Mouse (Mus musculus) MEL (cell line): ENCODE measurements around the gene Topbp1. TPM values are rescaled to one million over a fixed set of nuclear protein-coding genes. Genes with fewer than 3 reads are reported as not detected.

Experiments used
- DNase-seq: peaks from one replicate; pipeline ENCODE4 v3.0.0; 2011; ENCODE audit warnings: low read depth, low spot score
- H3K27ac ChIP-seq: 2 replicates; pipeline ENCODE4 v1.5.1; 2012; ENCODE audit warnings: low read depth, mild to moderate bottlenecking, control low read depth, low read length, moderate library complexity; ENCODE audit not compliant: control insufficient read depth
- H3K27me3 ChIP-seq, 2 experiments: fragments of 150-350 bp in 1 of 2; sonication (generic) in 1 of 2; 2 replicates each; pipeline ENCODE4 v1.6.1; 2012; ENCODE audit warnings: low read length in 2 of 2, mild to moderate bottlenecking in 2 of 2, improper control_type of control experiment in 1 of 2, moderate library complexity in 1 of 2; ENCODE audit not compliant: insufficient read depth in 2 of 2, control insufficient read depth in 1 of 2
- H3K36me3 ChIP-seq, 2 experiments: 2 replicates each; pipeline ENCODE4 v1.6.1; 2012 to 2014; ENCODE audit warnings: low read length in 2 of 2, improper control_type of control experiment in 1 of 2, inconsistent platforms in 1 of 2, mild to moderate bottlenecking in 1 of 2; ENCODE audit not compliant: insufficient read depth in 2 of 2, control insufficient read depth in 1 of 2
- H3K4me1 ChIP-seq, 2 experiments: fragments of 150-350 bp in 1 of 2; sonication (generic) in 1 of 2; 2 replicates each; pipeline ENCODE4 v1.6.1; 2012; ENCODE audit warnings: low read length in 2 of 2, improper control_type of control experiment in 1 of 2, mild to moderate bottlenecking in 1 of 2; ENCODE audit not compliant: insufficient read depth in 2 of 2, control insufficient read depth in 1 of 2
- H3K4me3 ChIP-seq, 2 experiments: fragments of 150-350 bp in 1 of 2; sonication (generic) in 1 of 2; 2 replicates each; pipeline ENCODE4 v1.5.1; 2012; ENCODE audit warnings: low read depth in 2 of 2, low read length in 2 of 2, mild to moderate bottlenecking in 2 of 2, moderate library complexity in 2 of 2, control low read depth in 1 of 2, improper control_type of control experiment in 1 of 2; ENCODE audit not compliant: control insufficient read depth in 1 of 2, insufficient read depth in 1 of 2
- H3K79me2 ChIP-seq: 2 replicates; pipeline ENCODE4 v1.6.1; 2012; ENCODE audit warnings: mild to moderate bottlenecking, low read length, moderate library complexity; ENCODE audit not compliant: control insufficient read depth, poor library complexity, insufficient read depth
- H3K9ac ChIP-seq: 2 replicates; pipeline ENCODE4 v1.6.1; 2012; ENCODE audit warnings: low read depth, mild to moderate bottlenecking, control low read depth, low read length, moderate library complexity; ENCODE audit not compliant: control insufficient read depth, poor library complexity, severe bottlenecking
- H3K9me3 ChIP-seq: fragments of 150-350 bp; sonication (generic); replicated peaks from 2 replicates; pipeline ENCODE4 v1.6.1; 2012; ENCODE audit warnings: mild to moderate bottlenecking, low read length, improper control_type of control experiment, moderate library complexity; ENCODE audit not compliant: insufficient read depth
- CHD2 ChIP-seq: IDR thresholded peaks from 2 replicates; pipeline ENCODE4 v1.6.1; 2011; ENCODE audit warnings: low read length, improper control_type of control experiment
- ETS1 ChIP-seq: IDR thresholded peaks from 2 replicates; pipeline ENCODE4 v1.6.1; 2012; ENCODE audit warnings: low read depth, mild to moderate bottlenecking, inconsistent platforms, low read length, improper control_type of control experiment, moderate library complexity
- GABPA ChIP-seq: IDR thresholded peaks from 2 replicates; pipeline ENCODE4 v1.6.1; 2012; ENCODE audit warnings: low read depth, mild to moderate bottlenecking, inconsistent platforms, low read length, improper control_type of control experiment, moderate library complexity
- HCFC1 ChIP-seq: IDR thresholded peaks from 2 replicates; pipeline ENCODE4 v1.6.1; 2012; ENCODE audit warnings: low read depth, mild to moderate bottlenecking, inconsistent platforms, low read length, improper control_type of control experiment, moderate library complexity
- JUND ChIP-seq: IDR thresholded peaks from 2 replicates; pipeline ENCODE4 v1.6.1; 2011; ENCODE audit warnings: low read depth, mild to moderate bottlenecking, improper control_type of control experiment, low read length
- MAZ ChIP-seq: IDR thresholded peaks from 2 replicates; pipeline ENCODE4 v1.6.1; 2012; ENCODE audit warnings: low read depth, mild to moderate bottlenecking, inconsistent platforms, low read length, improper control_type of control experiment
- MYC ChIP-seq: IDR thresholded peaks from 2 replicates; pipeline ENCODE4 v1.6.1; 2011; ENCODE audit warnings: low read depth, mild to moderate bottlenecking, low read length, improper control_type of control experiment, moderate library complexity
- NELFE ChIP-seq: IDR thresholded peaks from 2 replicates; pipeline ENCODE4 v1.6.1; 2011; ENCODE audit warnings: low read depth, low read length, improper control_type of control experiment
- NRF1 ChIP-seq: IDR thresholded peaks from 2 replicates; pipeline ENCODE4 v1.6.1; 2014; ENCODE audit warnings: low read depth, mild to moderate bottlenecking, inconsistent platforms, low read length, improper control_type of control experiment, moderate library complexity; ENCODE audit not compliant: poor library complexity, insufficient read depth, severe bottlenecking
- POLR2AphosphoS2 ChIP-seq: IDR thresholded peaks from 2 replicates; pipeline ENCODE4 v1.6.1; 2011; ENCODE audit warnings: low read length, improper control_type of control experiment
- SIN3A ChIP-seq: IDR thresholded peaks from 2 replicates; pipeline ENCODE4 v1.6.1; 2012; ENCODE audit warnings: low read length, improper control_type of control experiment, inconsistent platforms
- TCF12 ChIP-seq: IDR thresholded peaks from 2 replicates; pipeline ENCODE4 v1.6.1; 2014; ENCODE audit warnings: low read depth, mild to moderate bottlenecking, inconsistent platforms, low read length, improper control_type of control experiment, moderate library complexity
- USF1 ChIP-seq: IDR thresholded peaks from 2 replicates; pipeline ENCODE4 v1.6.1; 2014; ENCODE audit warnings: low read depth, mild to moderate bottlenecking, inconsistent platforms, low read length, improper control_type of control experiment, moderate library complexity
- ZNF384 ChIP-seq: IDR thresholded peaks from 2 replicates; pipeline ENCODE4 v1.6.1; 2012; ENCODE audit warnings: low read depth, mild to moderate bottlenecking, inconsistent platforms, low read length, improper control_type of control experiment
- polyA plus RNA-seq, 2 experiments: library from polyadenylated mRNA; stranded (reverse) in 1 of 2; unstranded in 1 of 2; fragments of >175 nt in 1 of 2; fragments of >200 nt in 1 of 2; gene quantifications; 2 replicates each; pipeline versions ENCODE4 v1.2.1 to v1.2.4; 2012; ENCODE audit warnings: low replicate concordance in 2 of 2, low read depth in 1 of 2; ENCODE audit not compliant: insufficient read length in 2 of 2, insufficient read depth in 1 of 2, missing spikeins in 1 of 2
- total RNA-seq: library from RNA; depleted of rRNA; stranded (reverse); fragments of 300-350 nt; gene quantifications from 2 replicates; pipeline ENCODE4 v1.2.3, GENCODE M21; 2012

Gene Topbp1
- total and polyA plus RNA-seq, 3 experiments, result 127 to 756 (median 216) TPM

GRCm38 (mm10) chr9:103365290-103366247, 60.6 kb downstream of the Topbp1 start, which contains the start of gene Cdv3 (continued):
- TF ChIP-seq HCFC1 (peak; percentile 70), MYC (peak; percentile 98), NELFE (peak; percentile 77), MAZ (0 out of 2 replicates have a peak, but pooled peaks have one; percentile 41)

DNA sequence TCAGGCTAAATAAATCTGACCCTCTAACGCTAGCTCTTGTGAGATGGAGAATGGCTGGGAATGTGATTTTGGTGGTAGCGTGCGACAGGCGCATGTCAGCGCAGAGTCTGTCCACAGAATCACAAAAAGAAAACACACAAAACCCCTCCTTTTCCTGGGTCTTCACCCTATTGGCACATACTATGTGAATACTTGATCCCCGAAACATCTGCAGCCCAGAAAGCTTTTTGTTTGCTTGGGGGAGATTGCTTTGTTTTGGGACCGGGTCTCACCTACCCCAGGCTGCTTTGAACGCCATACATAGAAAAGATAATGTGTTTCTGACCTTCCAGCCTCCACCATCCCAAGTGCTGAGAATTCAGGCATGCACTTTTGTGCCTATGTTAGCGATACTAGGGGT, 61.3 kb downstream of the Topbp1 start:
- Histone ChIP-seq H3K36me3 (peaks cover 20 to 31% of the 10 kb centered on the region in 2 experiments), H3K4me3 (peak overlapping the region; percentile 72 to 77)
- TF ChIP-seq CHD2 (no peak), TCF12 (no peak), POLR2AphosphoS2 (no peak), JUND (no peak), GABPA (no peak), SIN3A (no peak), ETS1 (no peak), USF1 (no peak), NELFE (no peak), MYC (no peak)
- TF ChIP-seq, all 39 proteins: peak for 0
- Histone ChIP-seq H3K27ac (peak overlapping the region; percentile 78), H3K27me3 (no peaks in the 10 kb centered on the region), H3K9ac (peak overlapping the region; percentile 83), H3K9me3 (no peaks in the 10 kb centered on the region), H3K4me1 (peaks cover 11 to 23% of the 10 kb centered on the region in 2 experiments), H3K79me2 (peaks cover 38% of the 10 kb centered on the region)
- no peak for DNase-seq

DNA sequence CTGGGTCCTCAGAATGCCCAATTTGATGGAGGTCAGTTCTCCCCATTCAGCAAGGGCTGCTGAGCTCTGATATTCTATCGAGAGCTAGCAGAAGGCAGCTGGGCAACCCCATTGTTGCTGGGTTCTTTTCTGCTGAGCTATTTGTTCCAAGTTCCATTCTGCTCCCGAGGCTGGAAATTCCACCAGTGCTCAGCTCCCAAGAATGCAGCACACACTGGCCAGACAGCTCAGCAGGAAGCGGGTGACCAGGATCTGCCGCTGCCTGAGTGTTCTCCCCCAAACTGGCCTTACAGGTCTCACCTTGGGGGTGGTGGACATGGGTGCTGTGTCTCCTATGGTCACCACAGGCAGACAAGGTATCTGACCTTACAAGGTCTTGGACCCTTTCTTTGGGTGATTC, 64.9 kb downstream of the Topbp1 start:
- no peaks in the 10 kb centered on the region for H3K9me3 ChIP-seq

More for the DNA sequence above, 64.9 kb downstream of the Topbp1 start:
- Histone ChIP-seq H3K79me2 (peaks cover 10% of the 10 kb centered on the region), H3K4me1 (peaks cover 3 to 12% of the 10 kb centered on the region in 2 experiments), H3K4me3 (no peak overlapping the region), H3K9ac (no peak overlapping the region), H3K36me3 (peaks cover 0 to 14% of the 10 kb centered on the region in 2 experiments; a peak in 2 of 4 replicates), H3K27ac (no peak overlapping the region), H3K27me3 (no peaks in the 10 kb centered on the region)
- no peak for DNase-seq
- TF ChIP-seq JUND (no peak), ZNF384 (no peak), NRF1 (no peak)
